Mouse (Mus musculus) CH12.LX (cell line): ENCODE measurements around the gene Tanc2. TPM values are rescaled to one million over a fixed set of nuclear protein-coding genes. Genes with fewer than 3 reads are reported as not detected.

ENCODE experiments used
- DNase-seq: peaks from one replicate; pipeline ENCODE4 v3.0.0-alpha.2; 2013; ENCODE audit errors: extremely low read depth
- H3K27ac ChIP-seq: 2 replicates; pipeline ENCODE4 v1.5.1; 2012; ENCODE audit warnings: low read depth, mild to moderate bottlenecking, control low read depth, moderate library complexity; ENCODE audit not compliant: insufficient read depth
- H3K27me3 ChIP-seq: replicated peaks from 2 replicates; pipeline ENCODE3; 2012; ENCODE audit warnings: inconsistent platforms
- H3K36me3 ChIP-seq, 2 experiments: replicated peaks in 1 of 2; 2 replicates each; pipeline versions ENCODE3 to v1.6.1; 2012; ENCODE audit warnings: inconsistent platforms in 1 of 2, low read length in 1 of 2, mild to moderate bottlenecking in 1 of 2, mixed read lengths in 1 of 2, moderate library complexity in 1 of 2; ENCODE audit not compliant: control insufficient read depth in 1 of 2, insufficient read depth in 1 of 2
- H3K4me1 ChIP-seq, 2 experiments: 2 replicates each; pipeline ENCODE4 v1.6.1; 2012; ENCODE audit warnings: inconsistent platforms in 1 of 2, moderate library complexity in 1 of 2; ENCODE audit not compliant: insufficient read depth in 2 of 2, control insufficient read depth in 1 of 2
- H3K4me2 ChIP-seq: 2 replicates; pipeline ENCODE4 v1.6.1; 2012; ENCODE audit warnings: low read depth, mild to moderate bottlenecking, control low read depth; ENCODE audit not compliant: poor library complexity, insufficient read depth, severe bottlenecking
- H3K4me3 ChIP-seq, 3 experiments: fragments of 150-350 bp in 1 of 3; sonication (generic) in 1 of 3; replicated peaks in 1 of 3; 2 replicates each; pipeline versions ENCODE3 to v1.5.1; 2011 to 2012; ENCODE audit warnings: low read depth in 2 of 3, low read length in 2 of 3, mild to moderate bottlenecking in 2 of 3, moderate library complexity in 2 of 3, control low read depth in 1 of 3, improper control_type of control experiment in 1 of 3, inconsistent platforms in 1 of 3, mixed read lengths in 1 of 3; ENCODE audit not compliant: poor library complexity in 1 of 3
- H3K79me2 ChIP-seq: replicated peaks from 2 replicates; pipeline ENCODE4 v1.6.1; 2012; ENCODE audit warnings: mild to moderate bottlenecking, moderate library complexity; ENCODE audit not compliant: control insufficient read depth, poor library complexity, insufficient read depth, severe bottlenecking; ENCODE audit errors: extremely low read depth
- H3K9ac ChIP-seq: 2 replicates; pipeline ENCODE4 v1.6.1; 2012; ENCODE audit warnings: low read depth, mild to moderate bottlenecking, control low read depth, moderate library complexity; ENCODE audit not compliant: insufficient read depth
- H3K9me3 ChIP-seq: replicated peaks from 2 replicates; pipeline ENCODE3; 2012; ENCODE audit warnings: low read length, inconsistent platforms, mixed read lengths
- CHD1 ChIP-seq: IDR thresholded peaks from 2 replicates; pipeline ENCODE4 v1.6.1; 2012; ENCODE audit warnings: low read depth, low read length, improper control_type of control experiment, inconsistent platforms
- CTCF ChIP-seq, 2 experiments: IDR thresholded peaks in 1 of 2; conservative IDR thresholded peaks in 1 of 2; 2 replicates each; pipeline ENCODE4 v1.5.1; 2011 to 2012; ENCODE audit warnings: low read depth in 2 of 2, low read length in 2 of 2, improper control_type of control experiment in 1 of 2, inconsistent platforms in 1 of 2, mild to moderate bottlenecking in 1 of 2, moderate library complexity in 1 of 2
- E2F4 ChIP-seq: IDR thresholded peaks from 2 replicates; pipeline ENCODE4 v1.6.1; 2011; ENCODE audit warnings: low read depth, low read length, improper control_type of control experiment; ENCODE audit not compliant: insufficient replicate concordance
- ELF1 ChIP-seq: IDR thresholded peaks from 2 replicates; pipeline ENCODE4 v1.6.1; 2014; ENCODE audit warnings: low read depth, mild to moderate bottlenecking, inconsistent platforms, low read length, improper control_type of control experiment
- GABPA ChIP-seq: IDR thresholded peaks from 2 replicates; pipeline ENCODE4 v1.6.1; 2012; ENCODE audit warnings: low read depth, low read length, improper control_type of control experiment, inconsistent platforms; ENCODE audit not compliant: insufficient replicate concordance
- KAT2A ChIP-seq: IDR thresholded peaks from 2 replicates; pipeline ENCODE4 v1.6.1; 2012; ENCODE audit warnings: low read length, improper control_type of control experiment, inconsistent platforms; ENCODE audit not compliant: insufficient replicate concordance
- MAX ChIP-seq: IDR thresholded peaks from 2 replicates; pipeline ENCODE4 v1.6.1; 2011; ENCODE audit warnings: low read length, improper control_type of control experiment
- MEF2A ChIP-seq: IDR thresholded peaks from 2 replicates; pipeline ENCODE4 v1.6.1; 2014; ENCODE audit warnings: low read depth, mild to moderate bottlenecking, inconsistent platforms, low read length, improper control_type of control experiment, borderline replicate concordance
- MXI1 ChIP-seq: IDR thresholded peaks from 2 replicates; pipeline ENCODE4 v1.6.1; 2011; ENCODE audit warnings: mild to moderate bottlenecking, low read depth, low read length, improper control_type of control experiment
- MYC ChIP-seq: IDR thresholded peaks from 2 replicates; pipeline ENCODE4 v1.6.1; 2011; ENCODE audit warnings: low read depth, mild to moderate bottlenecking, improper control_type of control experiment, low read length
- NRF1 ChIP-seq: IDR thresholded peaks from 2 replicates; pipeline ENCODE4 v1.6.1; 2014; ENCODE audit warnings: low read depth, mild to moderate bottlenecking, inconsistent platforms, low read length, improper control_type of control experiment, moderate library complexity
- POLR2A ChIP-seq: IDR thresholded peaks from 2 replicates; pipeline ENCODE4 v1.6.1; 2011; ENCODE audit warnings: low read depth, mild to moderate bottlenecking, improper control_type of control experiment, low read length
- RCOR1 ChIP-seq: conservative IDR thresholded peaks from 2 replicates; pipeline ENCODE4 v1.6.1; 2012; ENCODE audit warnings: low read depth, mild to moderate bottlenecking, inconsistent platforms, low read length, improper control_type of control experiment
- SIN3A ChIP-seq: IDR thresholded peaks from 2 replicates; pipeline ENCODE4 v1.6.1; 2012; ENCODE audit warnings: low read length, improper control_type of control experiment, inconsistent platforms
- SMC3 ChIP-seq: IDR thresholded peaks from 2 replicates; pipeline ENCODE4 v1.6.1; 2011; ENCODE audit warnings: low read depth, low read length, improper control_type of control experiment
- UBTF ChIP-seq: IDR thresholded peaks from 2 replicates; pipeline ENCODE4 v1.6.1; 2012; ENCODE audit warnings: low read depth, mild to moderate bottlenecking, inconsistent platforms, low read length, improper control_type of control experiment, moderate library complexity
- USF1 ChIP-seq: IDR thresholded peaks from 2 replicates; pipeline ENCODE4 v1.6.1; 2014; ENCODE audit warnings: low read depth, mild to moderate bottlenecking, inconsistent platforms, low read length, improper control_type of control experiment
- USF2 ChIP-seq: conservative IDR thresholded peaks from 2 replicates; pipeline ENCODE4 v1.6.1; 2011; ENCODE audit warnings: low read depth, low read length, improper control_type of control experiment
- ZMIZ1 ChIP-seq: IDR thresholded peaks from 2 replicates; pipeline ENCODE4 v1.6.1; 2012; ENCODE audit warnings: low read depth, mild to moderate bottlenecking, inconsistent platforms, low read length, improper control_type of control experiment
- dilution Hi-C: fragments of 300-500 bp; cut with MboI; formaldehyde crosslinking; loops from 2 replicates; pipeline ENCODE4 v1.14.3; 2020; ENCODE audit warnings: low sequenced_read_pairs; ENCODE audit not compliant: extremely low pct_unique_long_range_greater_than_20kb, extremely low pct_ligation_motif_present
- in situ Hi-C: fragments of 300-500 bp; cut with MboI; formaldehyde crosslinking; loops from 3 replicates; pipeline ENCODE4 v1.14.3; 2019; ENCODE audit warnings: low sequenced_read_pairs, low pct_ligation_motif_present, low pct_unique_long_range_greater_than_20kb, mixed read lengths
- polyA plus RNA-seq: library from polyadenylated mRNA; unstranded; fragments of >175 nt; gene quantifications from 2 replicates; pipeline ENCODE4 v1.2.1, GENCODE M21; 2012; ENCODE audit warnings: low read depth; ENCODE audit not compliant: insufficient read length
- total RNA-seq, 2 experiments: library from RNA; depleted of rRNA; stranded (reverse); fragments of 300-350 nt in 1 of 2; fragments of >200 nt in 1 of 2; gene quantifications; 2 replicates each; pipeline ENCODE4 v1.2.3; 2012 to 2014

Tanc2 gene
- total and polyA plus RNA-seq, 3 experiments = 2.6 to 10.4 (median 3.2) TPM

DNA sequence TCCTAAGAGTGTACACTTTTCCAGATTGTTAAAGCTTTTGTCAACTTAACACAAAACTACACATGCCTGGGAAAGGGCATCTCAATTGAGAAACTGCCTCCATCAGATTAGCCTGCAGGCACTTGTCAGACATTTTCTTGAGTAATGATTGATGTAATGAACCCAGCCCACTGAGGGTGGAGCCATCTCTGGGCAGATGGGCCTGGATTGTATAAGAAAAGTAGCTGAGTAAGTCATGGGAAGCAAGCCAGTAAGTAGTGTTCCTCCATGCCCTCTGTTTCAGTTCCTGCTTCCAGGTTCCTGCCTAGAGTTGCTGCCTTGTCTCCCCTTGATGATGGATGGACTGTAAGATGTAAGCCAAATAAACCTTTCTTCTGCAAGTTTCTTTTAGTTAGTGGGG is 12.6 kb upstream of the Tanc2 start:
- no peak for DNase-seq
- H3K4me1 ChIP-seq = no peaks in the 10 kb centered on the region
- no peaks in the 10 kb centered on the region for H3K27me3 ChIP-seq
- dilution Hi-C loops (no loop called here), in situ Hi-C loops (no loop called here)
- peaks cover 12% of the 10 kb centered on the region for H3K9me3 ChIP-seq
- no peaks in the 10 kb centered on the region for H3K79me2 ChIP-seq
- TF ChIP-seq MYC (no peak), NRF1 (no peak), POLR2A (no peak), CTCF (conservative IDR thresholded peaks at IDR 0.05 in 1 of 2, IDR thresholded peaks at IDR 0.05 in 1 of 2; ENCODE audit: low read depth in 2 of 2, low read length in 2 of 2) (no peak), CHD1 (no peak), MEF2A (no peak), GABPA (no peak), KAT2A (no peak), UBTF (no peak), E2F4 (no peak), ZMIZ1 (no peak)
- H3K4me3 ChIP-seq = no peak overlapping the region
- no peaks in the 10 kb centered on the region for H3K36me3 ChIP-seq
- H3K27ac ChIP-seq = no peak overlapping the region
- H3K9ac ChIP-seq = no peak overlapping the region
- H3K4me2 ChIP-seq = no peak overlapping the region

- Histone ChIP-seq H3K4me3 (no peak overlapping the region), H3K36me3 (no peaks in the 10 kb centered on the region), H3K27me3 (peaks cover 4% of the 10 kb centered on the region), H3K4me2 (no peak overlapping the region), H3K27ac (no peak overlapping the region), H3K4me1 (no peaks in the 10 kb centered on the region), H3K79me2 (no peaks in the 10 kb centered on the region), H3K9me3 (peaks cover 21% of the 10 kb centered on the region), H3K9ac (no peak overlapping the region)
- TF ChIP-seq USF1 (no peak), SIN3A (no peak), RCOR1 (no peak), MEF2A (no peak), USF2 (no peak), MAX (no peak), SMC3 (no peak), ELF1 (no peak), CTCF (conservative IDR thresholded peaks at IDR 0.05 in 1 of 2, IDR thresholded peaks at IDR 0.05 in 1 of 2; ENCODE audit: low read depth in 2 of 2, low read length in 2 of 2) (no peak), MXI1 (no peak)
- dilution Hi-C loops (no loop called here), in situ Hi-C loops (no loop called here)
- DNase-seq = no peak
Measured at GRCm38 (mm10) chr11:105582020-105582419, 7.8 kb upstream of the Tanc2 start.
